Mouse (Mus musculus): ENCODE data around the gene Erh. TPM values are rescaled to one million over a fixed set of nuclear protein-coding genes. Genes with fewer than 3 reads are reported as not detected.

The Erh gene
- total RNA-seq, 2 experiments from 2014 or later, result 87.2 to 99.7 TPM

DNA sequence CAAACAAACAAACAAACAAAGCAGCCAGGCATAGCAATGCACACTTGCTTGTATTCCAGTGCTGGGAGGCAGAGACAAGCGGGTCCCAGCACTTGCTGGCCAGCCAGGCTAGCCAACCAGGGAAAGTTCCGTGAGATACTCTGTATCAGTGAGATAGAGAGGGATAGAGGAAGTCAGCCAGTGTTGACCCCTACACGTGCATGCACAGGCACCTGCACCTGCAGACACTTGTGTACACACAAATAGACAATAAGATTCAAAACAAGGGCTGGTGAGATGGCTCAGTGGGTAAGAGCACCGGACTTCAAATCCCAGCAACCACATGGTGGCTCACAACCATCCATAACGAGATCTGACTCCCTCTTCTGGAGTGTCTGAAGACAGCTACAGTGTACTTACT, 23.6 kb downstream of the Erh start:
- intact Hi-C loops (cut with DNase I), result no loop called here
- DNase-seq, result no peak

GRCm38 (mm10) chr12:80615371-80616257, 28.5 kb downstream of the Erh start:
- intact Hi-C loops (cut with DNase I), result no loop called here
- no peak for DNase-seq

GRCm38 (mm10) chr12:80612113-80612791, 31.9 kb downstream of the Erh start:
- intact Hi-C loops (cut with DNase I), result no loop called here

DNA sequence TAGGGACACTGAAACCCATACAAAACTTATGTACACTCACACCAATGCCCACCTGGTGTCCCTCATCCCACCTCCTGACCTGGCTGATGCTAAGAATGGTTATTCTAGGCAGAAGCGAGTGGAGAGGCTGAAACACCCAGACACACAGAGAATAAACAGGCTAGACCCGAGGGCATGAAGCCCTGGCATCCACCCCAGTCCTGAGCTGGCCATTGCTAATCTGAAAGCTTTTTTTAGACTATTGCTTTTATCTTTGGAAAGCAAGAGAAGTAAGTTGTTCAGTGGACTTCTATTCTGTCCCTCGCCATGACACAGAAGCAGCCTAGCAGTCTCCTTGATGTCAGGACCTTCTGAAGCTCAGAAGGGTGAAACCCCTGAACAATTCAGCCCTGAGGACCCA, 34.2 kb downstream of the Erh start:
- intact Hi-C loops (cut with DNase I), result no loop called here
- DNase-seq, result no peak

More at GRCm38 (mm10) chr12:80612113-80612791, 31.9 kb downstream of the Erh start:
- no peak for DNase-seq

- intact Hi-C loops (cut with DNase I), result no loop called here
Observed at GRCm38 (mm10) chr12:80608576-80608975, 35.6 kb downstream of the Erh start.

GRCm38 (mm10) chr12:80604218-80604617, 39.9 kb downstream of the Erh start:
- no peak for DNase-seq
- intact Hi-C loops (cut with DNase I), result no loop called here

More at GRCm38 (mm10) chr12:80608576-80608975, 35.6 kb downstream of the Erh start:
- DNase-seq, result no peak

- intact Hi-C loops (cut with DNase I), result no loop called here
- peak; percentile 70 for DNase-seq
Observed at GRCm38 (mm10) chr12:80603566-80603965, 40.6 kb downstream of the Erh start.

DNA sequence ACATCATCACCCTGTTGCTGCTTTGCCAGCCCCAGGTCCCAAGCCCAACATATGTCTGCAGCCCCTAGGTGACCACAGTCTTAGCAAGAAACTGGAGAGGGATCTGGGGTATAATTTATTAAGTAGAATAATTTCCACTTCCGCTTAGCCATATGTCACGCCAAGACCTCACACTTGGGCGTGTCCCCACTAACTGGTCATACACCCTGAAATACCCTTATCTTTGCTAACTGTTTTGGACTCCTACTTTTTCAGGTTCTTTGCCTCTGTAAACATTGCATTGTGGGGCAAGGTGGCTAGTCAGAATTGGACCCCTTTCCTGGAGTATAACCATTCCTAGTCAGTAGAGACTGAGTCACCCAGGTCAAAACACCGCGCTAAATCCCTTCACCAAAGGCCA, 41.7 kb downstream of the Erh start:
- intact Hi-C loops (cut with DNase I), result no loop called here
- no peak for DNase-seq

DNA sequence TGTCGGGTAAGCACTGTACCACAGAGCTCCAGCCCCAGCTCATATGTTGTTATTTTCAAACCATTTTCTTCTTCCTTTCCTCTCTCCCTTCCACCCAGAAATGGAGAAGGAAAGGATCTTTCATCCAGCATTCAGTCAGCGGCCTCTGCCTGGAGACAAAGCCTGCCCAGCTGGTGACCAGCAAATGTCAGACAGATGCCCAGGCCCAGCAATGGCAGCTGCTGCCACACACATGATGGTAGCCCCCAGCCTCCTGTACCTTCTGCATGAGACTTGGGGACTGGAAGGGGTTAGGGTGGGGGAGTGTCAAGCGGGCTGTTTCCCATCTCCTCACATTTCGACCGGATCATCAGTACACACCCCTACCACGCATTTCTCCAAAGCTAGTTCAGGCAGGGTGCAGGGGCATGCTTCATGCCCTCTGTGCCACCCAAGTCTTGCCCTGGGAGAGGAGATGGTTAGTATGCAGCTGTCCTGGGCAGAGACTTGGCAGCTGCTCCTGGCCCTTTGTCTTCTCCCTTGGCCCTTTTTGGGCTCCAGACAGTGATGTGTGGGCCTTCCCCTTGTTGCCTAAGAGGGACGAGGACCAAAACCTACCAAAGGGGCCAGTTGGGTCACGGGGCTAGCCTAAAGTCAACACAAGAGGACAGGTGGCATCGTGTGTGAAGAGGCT, 42.4 kb downstream of the Erh start:
- intact Hi-C loops (cut with DNase I), result no loop called here
- peak; percentile 62 for DNase-seq

- peak; percentile 70 for DNase-seq
- intact Hi-C loops (cut with DNase I), result loop anchor here (10.0 kb wide), 1 partner anchor 74 kb away; no protein-coding TSS in a partner anchor
Observed at GRCm38 (mm10) chr12:80598756-80599155, 45.4 kb downstream of the Erh start.

- intact Hi-C loops (cut with DNase I), result loop anchor here (10.0 kb wide), 1 partner anchor 73 kb away; no protein-coding TSS in a partner anchor
- DNase-seq, result no peak
Observed at GRCm38 (mm10) chr12:80598236-80598635, 45.9 kb downstream of the Erh start.

DNA sequence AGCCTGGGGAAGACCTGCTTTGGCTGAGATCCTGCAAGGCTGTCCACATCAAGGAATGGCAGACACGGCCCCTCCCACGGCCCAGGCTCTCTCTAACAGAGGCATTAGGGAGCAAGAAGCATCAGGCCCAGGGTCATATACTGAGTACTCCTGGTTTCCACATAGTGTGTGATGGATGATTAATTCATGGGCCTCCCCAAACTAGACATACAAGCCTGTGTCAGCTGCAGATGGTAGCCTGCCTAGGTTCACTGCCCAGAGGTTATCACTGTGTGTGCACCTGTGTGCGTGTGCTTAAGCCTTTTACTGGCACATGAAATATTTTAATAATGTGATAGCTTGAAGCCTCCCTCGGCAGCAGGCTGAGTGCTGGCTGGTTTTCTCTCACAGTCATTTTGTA, 48.2 kb downstream of the Erh start:
- no peak for DNase-seq
- intact Hi-C loops (cut with DNase I), result loop anchor here (10.0 kb wide), 1 partner anchor 71 kb away; no protein-coding TSS in a partner anchor

DNA sequence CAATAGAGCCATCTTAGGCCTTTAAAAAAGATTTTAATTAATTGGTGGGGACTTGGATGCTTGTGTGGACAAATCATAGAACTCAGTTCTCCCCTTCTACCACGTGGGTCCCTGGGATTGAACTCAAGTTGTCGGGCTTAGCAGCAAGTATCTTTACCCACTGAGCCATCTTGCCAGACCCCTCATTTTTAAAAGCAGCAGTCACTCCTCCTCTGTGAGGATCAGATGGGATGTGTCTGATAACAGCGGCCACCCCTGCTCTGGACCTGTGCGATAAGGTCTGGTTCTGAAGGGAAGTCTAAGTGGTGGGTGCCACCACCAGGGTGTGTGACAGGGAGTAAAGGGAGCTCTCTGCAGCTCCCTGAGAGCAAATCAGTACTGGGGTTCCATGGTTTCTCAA, 48.6 kb downstream of the Erh start:
- no peak for DNase-seq
- intact Hi-C loops (cut with DNase I), result loop anchor here (10.0 kb wide), 1 partner anchor 71 kb away; no protein-coding TSS in a partner anchor

GRCm38 (mm10) chr12:80594781-80595180, 49.4 kb downstream of the Erh start:
- intact Hi-C loops (cut with DNase I), result loop anchor here (10.0 kb wide), 1 partner anchor 70 kb away; no protein-coding TSS in a partner anchor
- no peak for DNase-seq

GRCm38 (mm10) chr12:80594141-80594540, 50.0 kb downstream of the Erh start:
- intact Hi-C loops (cut with DNase I), result loop anchor here (10.0 kb wide), 1 partner anchor 69 kb away; no protein-coding TSS in a partner anchor
- DNase-seq, result no peak

GRCm38 (mm10) chr12:80584973-80585372, 59.2 kb downstream of the Erh start:
- intact Hi-C loops (cut with DNase I), result no loop called here
- DNase-seq, result peak; percentile 48

Other genes starting within 250 kb of the Erh start
- 10 to 100 TPM; 58.4 to 64.0 TPM for gene Dcaf5, start 207.7 kb downstream of the Erh start, total RNA-seq (2021)
- 10 to 100 TPM; 55.2 to 58.7 TPM for gene Exd2, start 181.2 kb downstream of the Erh start, total RNA-seq (2021)
- gene Galnt16, start 126.1 kb downstream of the Erh start, total RNA-seq (2021), result 10 to 100 TPM; 32.8 to 40.6 TPM
- 10 to 100 TPM; 39.2 to 43.1 TPM for gene Slc39a9, start 458 bp downstream of the Erh start, total RNA-seq (2021)
- gene Plekhd1, start 48.2 kb upstream of the Erh start, total RNA-seq (2021), result 1 to 10 TPM; 1.4 to 1.6 TPM
- 10 to 100 TPM; 17.1 to 19.5 TPM for gene Ccdc177, start 116.3 kb upstream of the Erh start, total RNA-seq (2021)
- 10 to 100 TPM; 19.6 to 21.4 TPM for gene Susd6, start 146.2 kb upstream of the Erh start, total RNA-seq (2021)

Measured in left cerebral cortex, postnatal 4 days (tissue).